Mouse (Mus musculus) spleen, postnatal 36 days (tissue): ENCODE measurements around the gene Clec2e.
A peak's percentile ranks its signal among the peaks of the same experiment; 100 is the strongest.

Source experiments
- DNase-seq, 2 experiments: peaks; one replicate each; pipeline ENCODE4 v3.0.0; 2022; ENCODE audit warnings: low spot score in 2 of 2, mixed read lengths in 1 of 2

Clec2e gene

GRCm38 (mm10) chr6:129058013-129058412 lies 42.7 kb downstream of the Clec2e start:
- DNase-seq: no peak

- no peak for DNase-seq
These were observed 44.5 kb downstream of the Clec2e start for GRCm38 (mm10) chr6:129056237-129056636.

DNA sequence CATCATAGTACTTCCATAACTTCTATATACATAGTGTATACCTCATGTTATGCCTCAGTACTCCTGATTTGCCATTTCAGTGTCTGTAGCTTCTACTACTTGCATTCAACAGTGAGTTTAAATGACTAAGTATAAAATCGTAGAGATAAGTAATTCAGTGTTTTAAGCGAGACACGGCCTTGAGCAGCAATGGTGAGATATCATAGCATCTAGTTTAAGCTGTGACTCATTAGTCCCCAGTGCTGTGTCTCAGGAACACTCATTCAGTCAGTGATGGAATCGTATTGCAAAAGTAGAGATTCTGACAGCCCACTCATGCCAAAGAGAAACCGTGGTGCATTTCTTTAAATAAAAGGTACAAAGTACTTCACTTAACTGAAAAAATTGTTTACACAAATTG lies 49.0 kb downstream of the Clec2e start:
- no peak for DNase-seq

DNA sequence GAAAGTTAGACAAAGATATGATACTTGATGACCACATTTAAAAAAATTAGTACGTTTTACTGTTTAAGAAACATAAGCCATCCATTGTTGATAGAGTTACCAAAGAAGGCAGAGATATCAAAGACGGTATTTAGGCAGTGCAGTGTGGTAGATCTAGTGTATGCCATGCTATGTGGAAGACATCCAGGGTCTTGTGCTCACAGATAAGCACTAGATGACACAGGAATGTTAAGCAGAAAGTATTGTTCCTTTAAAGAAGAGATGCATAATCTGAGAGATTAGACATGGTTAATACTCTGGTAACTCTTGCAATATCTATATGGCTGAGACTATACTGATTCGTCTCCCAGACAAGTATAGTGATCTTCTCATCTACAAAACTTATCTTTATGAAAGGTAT lies 49.6 kb downstream of the Clec2e start:
- DNase-seq: no peak

GRCm38 (mm10) chr6:129049596-129050251 lies 51.0 kb downstream of the Clec2e start:
- no peak for DNase-seq

DNA sequence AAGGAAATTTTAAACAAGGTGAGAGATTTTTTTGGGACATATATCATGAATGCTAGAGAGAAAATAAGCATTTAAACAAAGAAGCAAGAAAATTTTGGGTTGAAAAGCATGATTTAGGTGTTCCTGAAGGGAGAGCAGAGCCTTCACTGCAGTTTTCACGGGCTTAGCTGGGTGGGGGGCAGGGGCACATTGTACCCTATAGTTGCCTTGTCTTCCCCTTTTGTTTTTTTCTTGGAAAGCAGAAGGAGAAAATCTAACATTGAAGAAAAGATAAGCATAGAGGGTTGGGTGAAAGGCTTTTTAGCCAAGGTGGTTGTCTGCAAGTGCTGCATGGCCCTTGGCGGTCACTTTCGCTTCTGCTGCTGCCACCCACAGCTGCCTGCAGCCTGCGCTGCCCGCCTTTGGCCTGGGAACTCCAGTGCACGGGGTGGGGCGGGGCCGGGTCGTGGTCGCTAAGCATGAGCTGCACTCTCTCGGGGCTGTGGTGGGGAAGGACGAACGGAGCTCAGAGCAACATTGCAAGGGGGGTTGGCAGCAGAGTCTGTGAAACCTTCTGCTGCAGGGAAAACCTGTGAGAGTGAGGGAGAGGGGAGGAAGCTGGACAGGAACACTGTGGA lies 51.7 kb downstream of the Clec2e start:
- peak; percentile 86 to 87 for DNase-seq

DNA sequence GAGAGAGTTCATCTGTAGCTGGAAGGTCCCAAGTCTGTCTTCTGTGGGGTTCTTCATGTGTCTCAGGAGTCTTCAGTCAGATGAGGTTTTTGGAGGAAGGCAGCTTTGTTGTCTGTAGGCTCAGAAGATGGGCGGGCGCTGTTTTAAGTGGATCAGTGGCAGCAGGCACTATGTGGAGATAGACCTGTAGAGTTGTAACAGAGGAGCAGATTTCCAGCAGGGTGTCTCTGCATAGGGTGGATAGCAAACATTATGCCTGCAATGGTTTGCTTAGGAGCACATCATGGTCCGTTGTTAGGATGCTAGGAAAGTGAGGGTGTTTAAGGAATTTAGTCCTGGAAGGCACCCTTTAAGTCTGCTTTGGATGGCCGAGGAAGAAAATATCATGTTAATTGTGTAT lies 52.3 kb downstream of the Clec2e start:
- DNase-seq: no peak

DNA sequence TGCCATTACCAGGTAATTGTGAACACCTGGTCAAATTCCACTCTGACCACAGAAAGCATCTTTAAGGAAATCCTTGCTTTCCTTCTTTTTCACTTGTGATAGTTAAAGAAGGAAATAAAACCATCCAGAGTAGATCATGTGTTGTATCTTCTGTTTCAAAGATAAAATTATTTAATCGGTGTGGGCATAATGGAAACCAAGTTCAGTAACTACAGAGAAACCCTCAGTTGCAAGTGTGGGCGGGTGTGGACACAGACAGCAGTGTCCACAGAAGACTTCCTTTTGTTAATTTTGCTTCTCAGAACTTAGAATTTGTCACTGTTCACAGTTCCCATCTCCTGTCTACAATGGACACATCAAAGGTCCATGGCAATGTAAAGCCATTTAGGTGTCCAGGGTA lies 55.1 kb downstream of the Clec2e start, which contains the start of gene Klrb1f:
TSS of gene Klrb1f (plus strand) at position 301 of the 400 bp plus-strand sequence.
- DNase-seq: no peak

DNA sequence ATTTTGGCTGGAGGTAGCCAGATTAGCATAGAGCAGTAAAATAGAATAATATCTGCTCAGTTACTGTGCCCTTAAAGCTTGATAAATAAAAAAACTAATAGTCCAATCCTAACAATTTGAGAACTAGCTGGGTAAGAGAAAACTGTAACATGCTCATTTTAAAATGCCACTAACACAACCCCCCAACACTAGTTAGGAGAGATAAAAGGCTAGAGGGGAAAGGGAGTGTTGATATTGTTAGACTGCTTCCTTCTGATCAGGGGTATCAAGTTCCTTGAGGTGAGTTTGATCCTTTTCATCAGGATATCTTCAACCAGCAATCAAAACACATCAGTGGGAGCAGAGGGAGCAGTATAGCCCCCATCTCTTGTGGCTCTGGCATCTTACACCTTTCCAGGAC lies 58.2 kb downstream of the Clec2e start:
- DNase-seq: no peak
